ENCODE assay signal across 9 mouse cellular contexts in genomic region chr1:192443998-192444657, GRCm38 (mm10).
A peak's percentile ranks its signal among the peaks of the same experiment; 100 is the strongest.
DNase-seq lines count a peak whose midpoint lies in the region; ATAC-seq lines count a peak whose summit lies in the region.
"Had no signal": no experiment of that assay in that cellular context is flagged by ENCODE, and none has a peak within 500 bp of the region (broad histone marks: within the 10 kb centered on the region; RNA-seq: fewer than 3 reads in every experiment).

No protein-coding gene starts in this region.

- H3K27me3 ChIP-seq in intestine, embryonic 14.5 days (replicated peaks; ENCODE audit: control insufficient read depth, insufficient read depth, low read length), result no peaks in the 10 kb centered on the region
- H3K27me3 ChIP-seq in intestine, embryonic 16.5 days (replicated peaks; ENCODE audit: control insufficient read depth, insufficient read depth, low read length), result no peaks in the 10 kb centered on the region
- no peaks in the 10 kb centered on the region for H3K27me3 ChIP-seq in embryonic facial prominence, embryonic 11.5 days (ENCODE audit: control insufficient read depth, insufficient read depth, low read length)
- H3K27me3 ChIP-seq: liver, embryonic 15.5 days had no signal

- H3K9me3 ChIP-seq in intestine, embryonic 14.5 days (ENCODE audit: control insufficient read depth, low read length), result no peaks in the 10 kb centered on the region
- no peaks in the 10 kb centered on the region for H3K9me3 ChIP-seq in intestine, embryonic 16.5 days (ENCODE audit: control insufficient read depth, low read length)
- H3K9me3 ChIP-seq in embryonic facial prominence, embryonic 11.5 days (replicated peaks; ENCODE audit: control insufficient read depth, low read length), result no peaks in the 10 kb centered on the region
- H3K9me3 ChIP-seq: liver, embryonic 15.5 days had no signal

- no peak overlapping the region for H3K27ac ChIP-seq in intestine, embryonic 14.5 days (ENCODE audit: low read depth)
- no peak overlapping the region for H3K27ac ChIP-seq in intestine, embryonic 16.5 days (ENCODE audit: low read length)
- H3K27ac ChIP-seq in embryonic facial prominence, embryonic 11.5 days (replicated peaks; ENCODE audit: low read depth, low read length), result no peak overlapping the region
- H3K27ac ChIP-seq: liver, embryonic 15.5 days had no signal

- DNase-seq in intestine, embryonic 14.5 days (ENCODE audit: low spot score), result peak; percentile 57
- DNase-seq in R1 (ENCODE audit: low read depth, low spot score), result peak; percentile 74
- peak; percentile 17 for DNase-seq in embryonic facial prominence, embryonic 11.5 days (ENCODE audit: low spot score)
- DNase-seq in lung, postnatal 36 days, result peak; percentile 20
- DNase-seq in urinary bladder, postnatal 4 days (ENCODE audit: low spot score in 2 of 2), result no peak
- DNase-seq in left cerebral cortex, postnatal 4 days, result no peak
- no peak for DNase-seq in right cerebral cortex, postnatal 36 days (ENCODE audit: low spot score in 2 of 2)

- ATAC-seq in intestine, embryonic 14.5 days (replicated peaks; ENCODE audit: low FRiP score, low TSS enrichment, low read depth), result no peak
- ATAC-seq in intestine, embryonic 16.5 days, result no peak
- ATAC-seq in embryonic facial prominence, embryonic 11.5 days (replicated peaks; ENCODE audit: insufficient number of reproducible peaks, low FRiP score, low TSS enrichment, low read depth), result no peak

- no peaks in the 10 kb centered on the region for H3K36me3 ChIP-seq in intestine, embryonic 14.5 days (ENCODE audit: control insufficient read depth, insufficient read depth, low read length)
- H3K36me3 ChIP-seq in intestine, embryonic 16.5 days (ENCODE audit: control insufficient read depth, insufficient read depth, low read length), result no peaks in the 10 kb centered on the region
- H3K36me3 ChIP-seq in embryonic facial prominence, embryonic 11.5 days (replicated peaks; ENCODE audit: control insufficient read depth, insufficient read depth, low read depth, low read length), result no peaks in the 10 kb centered on the region
- H3K36me3 ChIP-seq: liver, embryonic 15.5 days had no signal

- H3K9ac ChIP-seq in intestine, embryonic 14.5 days (ENCODE audit: low read length), result no peak overlapping the region
- no peak overlapping the region for H3K9ac ChIP-seq in intestine, embryonic 16.5 days (ENCODE audit: low read depth, low read length)
- no peak overlapping the region for H3K9ac ChIP-seq in embryonic facial prominence, embryonic 11.5 days (replicated peaks; ENCODE audit: low read length)
- H3K9ac ChIP-seq: liver, embryonic 15.5 days had no signal

- H3K4me1 ChIP-seq in intestine, embryonic 14.5 days (replicated peaks; ENCODE audit: control insufficient read depth, insufficient read depth, low read length), result 0 out of 2 replicates have a peak, but pooled peaks cover 4% of the 10 kb centered on the region
- no peaks in the 10 kb centered on the region for H3K4me1 ChIP-seq in intestine, embryonic 16.5 days (ENCODE audit: control insufficient read depth, insufficient read depth, low read length)
- no peaks in the 10 kb centered on the region for H3K4me1 ChIP-seq in embryonic facial prominence, embryonic 11.5 days (ENCODE audit: control insufficient read depth, insufficient read depth, low read length)
- H3K4me1 ChIP-seq: liver, embryonic 15.5 days had no signal

- no peak overlapping the region for H3K4me3 ChIP-seq in intestine, embryonic 14.5 days (ENCODE audit: low read depth, low read length)
- H3K4me3 ChIP-seq in intestine, embryonic 16.5 days (ENCODE audit: low read length), result no peak overlapping the region
- H3K4me3 ChIP-seq in embryonic facial prominence, embryonic 11.5 days (ENCODE audit: low read depth, low read length), result no peak overlapping the region
- H3K4me3 ChIP-seq: liver, embryonic 15.5 days had no signal

- H3K4me2 ChIP-seq in intestine, embryonic 14.5 days (ENCODE audit: low read length), result no peak overlapping the region
- H3K4me2 ChIP-seq in intestine, embryonic 16.5 days (ENCODE audit: low read depth, low read length), result no peak overlapping the region
- H3K4me2 ChIP-seq in embryonic facial prominence, embryonic 11.5 days (ENCODE audit: low read depth, low read length), result no peak overlapping the region
- H3K4me2 ChIP-seq: liver, embryonic 15.5 days had no signal

- WGBS in intestine, embryonic 14.5 days, result 80% methylated on average over 20 of the region's 20 CpGs
- 78% methylated on average over 20 of the region's 20 CpGs for WGBS in intestine, embryonic 16.5 days
- 81% methylated on average over 20 of the region's 20 CpGs for WGBS in embryonic facial prominence, embryonic 11.5 days

- intact Hi-C loops in left cerebral cortex, postnatal 4 days (cut with DNase I), result no loop called here

Comparison
In these comparisons a context has a peak if more than half of its experiments do, and no peak if none do; other contexts are left out.
1. DNase-seq: peak in intestine, embryonic 14.5 days (single experiment), R1 (single experiment), embryonic facial prominence, embryonic 11.5 days (single experiment) and lung, postnatal 36 days (single experiment); none in urinary bladder, postnatal 4 days (0 of 2), left cerebral cortex, postnatal 4 days (single experiment) and right cerebral cortex, postnatal 36 days (0 of 2).